Mouse (Mus musculus) ovary, postnatal 10 days (tissue): ENCODE data around the gene Mocs1.

ENCODE experiments used
- DNase-seq: peaks from one replicate; pipeline ENCODE4 v3.0.0; 2022; ENCODE audit warnings: low spot score

Gene Mocs1

DNA sequence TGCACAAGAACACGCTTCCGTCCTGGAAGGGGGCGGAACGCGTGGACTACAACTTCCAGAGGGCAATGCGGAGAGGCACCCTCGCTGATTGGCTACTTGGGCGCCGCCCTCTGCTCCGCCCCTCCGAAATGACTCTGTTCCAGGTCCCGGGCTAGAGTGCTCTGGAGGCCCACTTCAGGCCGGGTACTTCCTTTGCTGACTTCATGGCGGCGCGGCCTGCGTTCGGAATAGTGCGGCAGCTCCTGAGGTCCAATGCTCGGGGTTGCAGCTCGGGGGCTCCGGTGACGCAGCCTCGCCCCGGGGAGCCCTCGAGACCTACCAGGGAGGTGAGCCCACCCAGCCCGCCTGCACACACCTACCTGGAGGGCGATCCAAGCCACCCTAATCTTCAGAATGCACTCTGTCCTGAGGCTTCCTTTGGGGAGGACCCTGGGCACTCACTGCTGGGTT, at the start of gene Mocs1:
Gene Mocs1, plus strand, starts transcription at position 124 of the 450 bp plus-strand sequence.
- peak; percentile 75 for DNase-seq

DNA sequence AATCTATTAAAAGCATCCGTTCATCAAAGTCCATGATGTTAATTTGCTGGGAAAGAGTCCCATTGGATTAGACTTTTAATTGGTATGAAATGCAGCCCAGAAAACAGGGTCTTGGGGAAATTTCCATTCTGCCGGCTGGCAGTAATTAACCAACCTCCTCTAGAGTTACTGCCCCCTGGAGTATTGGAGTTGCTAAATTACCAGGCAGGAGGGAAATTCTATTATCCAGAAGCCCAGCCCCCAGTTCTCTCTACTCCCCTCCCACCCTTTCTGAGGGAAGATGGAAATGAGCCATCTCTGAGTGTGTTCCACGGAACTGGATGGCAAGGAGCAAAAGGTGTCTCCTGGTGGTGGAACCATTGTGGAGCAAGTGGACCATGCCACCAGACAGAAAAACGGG, 48.5 kb upstream of the Mocs1 start:
- no peak for DNase-seq

DNA sequence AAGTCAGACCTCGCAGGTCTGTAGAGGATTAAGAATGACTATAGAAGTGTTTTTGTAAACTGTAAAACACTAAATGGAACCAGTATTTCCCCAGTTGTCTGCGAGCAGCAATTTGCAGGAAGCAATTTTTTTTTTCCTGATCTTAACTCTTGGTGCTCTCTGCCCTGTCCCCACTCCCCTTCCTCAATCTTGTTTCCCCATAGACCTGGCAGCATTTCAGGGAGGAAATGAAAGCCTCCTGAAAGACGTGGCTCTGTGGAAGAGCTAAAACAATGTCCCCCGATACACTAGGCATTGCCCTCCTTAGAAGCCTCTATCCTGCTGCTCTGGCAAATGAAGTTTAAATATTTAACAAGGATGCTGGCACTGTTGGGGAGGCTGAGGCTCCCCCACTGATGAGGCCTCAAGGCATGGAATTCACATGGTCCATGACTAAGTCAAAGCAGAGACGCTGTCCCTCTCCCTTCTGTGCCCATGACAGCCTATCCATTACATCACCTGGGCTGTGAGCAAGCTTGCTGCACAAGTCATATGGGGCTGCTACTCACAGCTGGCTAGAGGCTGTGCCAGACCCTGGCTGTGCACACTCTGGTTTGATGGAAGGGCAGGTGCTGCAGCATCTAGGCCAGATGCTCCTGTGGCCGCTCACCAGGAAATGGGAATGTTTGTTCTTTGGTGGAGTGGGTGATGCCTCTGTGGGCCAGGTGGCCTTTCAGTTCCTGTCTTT, 43.8 kb upstream of the Mocs1 start:
- DNase-seq, result no peak

DNA sequence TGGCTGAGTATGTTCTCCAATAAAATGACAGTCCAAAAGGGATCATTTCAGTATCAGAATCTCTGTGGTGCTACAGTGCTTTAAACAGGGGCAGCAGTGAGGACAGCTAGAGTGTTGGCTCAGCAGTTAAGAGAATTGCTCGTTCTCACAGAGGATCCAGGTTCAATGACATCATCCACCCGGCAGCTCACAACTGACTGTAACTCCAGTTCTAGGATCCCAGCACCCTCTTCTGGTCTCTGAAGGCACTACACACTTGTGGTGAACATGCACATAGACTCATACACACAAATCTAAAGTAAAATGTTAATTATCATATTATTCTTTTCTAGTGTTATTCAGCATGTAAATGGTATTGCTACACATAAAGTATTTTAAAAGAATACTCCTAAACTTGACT, 40.4 kb upstream of the Mocs1 start:
- DNase-seq, result no peak

DNA sequence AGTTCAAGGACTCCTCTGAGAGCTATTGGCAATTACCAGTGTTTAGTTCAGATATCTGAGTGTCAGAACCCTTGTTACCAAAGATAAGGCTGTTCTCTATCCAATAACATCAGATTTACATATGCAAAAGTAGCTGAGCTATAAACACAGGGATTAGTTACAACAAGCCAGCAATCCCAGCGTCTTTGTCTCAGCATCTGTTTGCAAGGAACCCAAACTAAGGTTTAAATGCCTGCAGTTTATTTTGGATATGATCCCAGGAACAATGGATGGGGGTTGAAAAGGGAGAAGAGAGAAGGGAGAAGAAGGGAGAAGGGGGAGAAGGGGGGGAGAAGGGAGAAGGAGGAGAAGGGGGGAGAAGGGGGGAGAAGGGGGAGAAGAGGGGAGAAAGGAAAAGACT, 35.4 kb upstream of the Mocs1 start:
- no peak for DNase-seq

DNA sequence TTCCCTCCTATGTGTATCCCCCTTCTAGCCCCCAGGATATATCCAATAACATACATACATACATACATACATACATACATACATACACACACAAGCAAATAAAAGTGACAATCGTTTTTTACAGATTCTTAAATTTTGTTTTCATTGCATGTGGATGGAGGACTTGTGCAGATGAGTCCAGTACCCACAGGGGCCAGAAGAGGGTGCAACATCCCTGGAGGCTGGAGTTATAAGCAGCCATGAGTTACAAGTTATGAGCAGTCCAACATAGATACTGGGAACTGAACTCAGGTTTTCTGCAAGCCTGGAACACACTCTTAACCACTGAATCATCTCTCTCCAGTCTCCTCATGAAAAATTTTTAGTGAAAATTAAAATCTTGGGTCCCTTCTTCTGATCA, 33.3 kb upstream of the Mocs1 start:
- no peak for DNase-seq

DNA sequence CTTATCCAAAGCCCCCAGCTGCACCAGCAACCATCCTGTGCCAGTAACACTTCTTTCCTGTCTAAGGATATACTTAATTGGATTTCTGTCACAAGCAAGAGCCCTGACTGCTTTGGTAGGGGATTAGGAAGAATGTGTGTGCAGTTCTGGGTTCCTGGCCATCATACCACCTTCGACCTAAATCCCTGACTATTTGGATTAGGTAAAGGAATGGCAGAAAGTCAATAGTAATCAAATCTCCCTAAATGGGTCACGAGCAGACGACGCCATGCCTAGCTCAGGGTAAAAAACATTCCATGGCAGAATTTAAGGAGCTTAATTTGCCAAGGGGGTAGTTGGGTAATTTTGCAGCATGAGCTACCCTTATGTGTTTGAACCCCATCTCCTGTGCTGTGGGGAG, 28.6 kb upstream of the Mocs1 start:
- no peak for DNase-seq

DNA sequence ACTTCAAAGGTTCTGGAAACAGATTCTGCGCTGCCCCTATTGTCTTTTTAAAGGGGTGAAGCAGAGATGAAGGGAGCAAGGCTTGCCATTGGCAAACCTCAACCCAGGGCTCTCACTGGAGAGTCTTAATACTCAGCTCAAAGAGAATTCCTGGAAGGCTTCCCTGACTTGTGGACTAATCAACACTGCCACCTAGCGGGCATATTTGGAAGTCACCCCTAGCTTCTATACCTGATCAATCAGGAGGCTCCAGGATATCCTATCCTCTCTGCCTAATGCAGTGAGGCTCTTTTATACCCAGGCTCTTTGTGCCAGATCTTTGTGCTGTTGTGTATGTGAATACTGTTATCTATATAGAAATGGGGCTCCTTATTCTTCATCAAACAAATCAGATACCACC, 28.0 kb upstream of the Mocs1 start:
- DNase-seq, result peak; percentile 54

DNA sequence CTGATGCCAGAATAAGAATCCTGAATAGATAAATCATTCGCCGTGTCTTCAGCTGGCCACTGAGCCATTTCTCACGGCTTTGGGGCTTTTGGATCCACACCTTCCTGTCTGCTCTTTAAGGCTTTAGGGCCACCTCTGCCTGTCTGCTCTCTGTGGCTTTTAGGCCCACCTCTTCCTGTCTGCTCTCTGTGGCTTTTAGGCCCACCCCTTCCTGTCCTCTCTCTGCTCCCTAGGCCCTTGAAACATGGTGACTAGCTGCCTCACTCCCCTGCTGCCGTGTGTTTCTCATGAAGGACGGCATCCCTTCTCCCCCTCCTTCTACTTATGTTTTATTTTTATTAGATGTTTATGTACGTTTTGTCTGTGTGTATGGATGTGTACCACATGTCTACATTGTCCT, 25.0 kb upstream of the Mocs1 start:
- no peak for DNase-seq

DNA sequence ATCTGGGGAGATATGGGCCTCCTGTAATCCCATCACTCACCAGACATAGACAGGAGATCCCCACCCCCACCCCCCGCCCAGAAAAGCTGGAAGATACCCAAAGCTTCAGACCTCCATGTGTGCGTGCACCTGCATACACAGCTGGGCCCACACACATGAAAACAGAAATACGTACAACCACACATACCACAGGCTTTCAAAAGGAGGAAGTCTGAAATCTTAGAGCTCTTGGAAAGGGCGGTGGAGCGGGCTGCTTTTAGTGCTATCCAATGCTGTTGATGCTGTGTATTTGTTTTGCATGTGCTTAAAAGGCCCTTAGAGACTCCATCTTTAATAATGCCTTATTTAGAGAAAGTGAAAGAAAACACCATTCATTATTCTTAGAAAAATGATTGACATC, 22.2 kb upstream of the Mocs1 start:
- no peak for DNase-seq

DNA sequence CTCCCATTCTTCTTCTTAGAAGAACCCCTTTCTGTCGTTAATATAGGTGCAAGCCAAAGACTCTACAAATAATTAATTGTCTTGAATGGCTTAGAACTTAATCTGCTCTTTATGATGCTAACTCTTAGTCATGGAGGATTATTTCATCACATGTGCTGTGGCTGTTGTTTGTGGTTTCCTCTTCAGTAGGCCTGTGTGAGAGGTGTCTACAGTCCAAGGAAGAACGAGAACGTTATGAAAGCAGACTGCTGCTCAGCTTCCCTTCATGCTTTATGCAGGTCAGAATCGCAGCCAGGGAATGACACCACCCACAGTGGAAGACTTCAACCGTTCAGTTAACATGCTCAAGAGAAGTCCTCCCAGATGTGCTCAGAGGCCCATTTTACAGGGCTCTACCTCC, 15.2 kb upstream of the Mocs1 start:
- no peak for DNase-seq

DNA sequence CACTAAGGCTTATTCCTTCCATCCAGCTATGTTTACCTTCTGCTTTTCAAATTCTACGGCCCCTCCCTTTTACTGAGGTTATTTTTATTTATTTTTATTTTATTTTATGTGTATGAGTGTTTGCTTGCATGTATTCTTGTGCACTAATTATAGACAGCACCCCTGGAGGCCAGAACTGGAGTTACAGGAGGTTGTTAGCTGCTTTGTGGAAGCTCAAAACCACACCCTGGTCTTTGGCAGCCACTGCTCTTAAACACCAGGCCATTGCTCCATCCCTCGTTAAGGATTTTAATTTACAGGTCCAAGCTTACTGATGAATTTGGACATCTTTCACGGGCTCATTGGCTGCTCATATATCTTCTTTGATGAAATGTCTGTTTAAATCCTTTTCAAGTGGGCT, 14.6 kb upstream of the Mocs1 start:
- no peak for DNase-seq

DNA sequence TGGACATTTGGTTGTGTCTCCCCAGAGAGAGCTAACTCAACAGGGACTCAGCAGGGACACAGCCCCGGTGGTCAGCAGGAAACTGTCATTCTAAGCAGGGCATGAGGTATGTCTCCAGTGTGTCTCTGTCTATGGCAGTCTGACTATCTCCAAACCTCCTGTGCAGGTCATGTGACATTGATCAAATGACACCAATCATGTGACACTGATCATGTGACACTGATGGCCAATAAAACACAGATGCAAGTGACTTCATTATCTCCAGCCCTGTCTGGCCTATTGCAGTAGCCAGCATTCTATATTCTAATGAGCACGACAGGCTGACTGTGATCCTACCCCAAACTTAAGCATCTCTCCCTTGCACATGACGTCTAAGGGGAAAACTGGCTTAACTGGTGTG, 11.9 kb upstream of the Mocs1 start:
- DNase-seq, result no peak

DNA sequence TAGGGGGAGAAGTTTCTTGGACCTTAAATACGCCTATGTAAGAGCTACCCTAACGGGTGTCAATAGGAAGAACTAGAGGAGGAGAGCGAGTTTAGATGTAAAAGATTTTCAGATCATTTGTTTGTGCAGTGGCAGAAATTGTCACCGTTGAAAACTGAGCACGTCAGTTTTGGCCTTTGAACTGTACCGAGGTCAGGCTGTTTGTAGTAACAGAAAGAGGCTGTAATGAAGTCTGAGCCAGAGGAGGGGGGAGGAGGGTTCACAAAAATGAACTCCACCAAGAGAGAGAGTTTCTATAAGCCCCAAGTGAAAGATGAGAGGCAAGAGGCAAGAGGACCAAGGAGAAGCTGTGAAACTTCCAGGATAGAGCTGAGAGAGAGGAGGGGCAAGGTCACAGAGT, 8.3 kb upstream of the Mocs1 start:
- no peak for DNase-seq

DNA sequence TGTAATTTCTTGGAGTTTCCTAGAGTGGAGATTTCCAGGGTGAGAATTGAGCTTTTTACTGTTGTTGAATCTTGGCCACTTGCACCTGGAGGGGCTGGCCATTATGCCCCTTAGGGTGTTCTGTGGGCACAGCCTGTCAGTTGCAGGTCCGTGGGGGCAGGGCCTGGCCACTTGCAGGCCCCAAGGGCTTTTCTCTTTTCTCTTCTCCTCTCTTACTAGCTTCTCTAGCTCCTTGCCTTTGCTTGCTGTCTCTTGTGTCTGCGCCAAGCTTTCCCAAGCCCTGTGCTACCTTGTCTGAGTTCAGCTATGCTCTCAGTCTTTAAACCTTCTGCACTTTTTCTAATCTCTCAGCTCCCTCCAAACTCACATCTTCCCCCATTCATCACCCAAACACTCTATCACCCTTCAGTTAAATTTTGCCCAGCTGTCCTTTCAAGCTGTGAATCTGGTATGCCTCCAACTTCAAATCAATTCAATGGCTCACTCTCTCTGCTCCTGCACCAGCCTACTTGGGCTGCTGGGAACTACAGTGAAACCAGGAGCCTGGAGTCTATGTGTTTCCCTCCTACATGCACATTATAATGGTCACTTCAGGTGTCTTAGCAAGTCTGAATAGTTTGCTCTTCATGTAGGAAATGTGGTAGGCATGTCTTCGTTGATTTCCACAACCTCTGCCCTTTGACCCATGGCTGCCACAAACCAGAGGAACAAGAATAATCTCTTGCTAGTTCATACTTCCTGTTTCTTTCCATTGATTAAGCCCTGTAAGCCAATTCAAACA, 5.7 kb upstream of the Mocs1 start:
- DNase-seq, result no peak

DNA sequence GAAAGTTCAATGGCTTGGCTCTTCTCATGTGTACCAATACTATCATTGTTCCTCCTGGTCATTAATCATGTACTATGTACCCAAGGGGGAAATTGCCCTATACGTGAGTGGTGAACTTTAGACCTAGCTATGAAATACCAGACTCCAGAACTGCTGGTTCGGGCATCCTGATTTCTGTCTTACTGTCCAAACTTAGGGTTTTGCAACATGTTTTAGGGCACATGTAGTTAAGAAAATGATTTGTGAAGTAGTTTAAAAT, 5.2 kb upstream of the Mocs1 start:
- no peak for DNase-seq

DNA sequence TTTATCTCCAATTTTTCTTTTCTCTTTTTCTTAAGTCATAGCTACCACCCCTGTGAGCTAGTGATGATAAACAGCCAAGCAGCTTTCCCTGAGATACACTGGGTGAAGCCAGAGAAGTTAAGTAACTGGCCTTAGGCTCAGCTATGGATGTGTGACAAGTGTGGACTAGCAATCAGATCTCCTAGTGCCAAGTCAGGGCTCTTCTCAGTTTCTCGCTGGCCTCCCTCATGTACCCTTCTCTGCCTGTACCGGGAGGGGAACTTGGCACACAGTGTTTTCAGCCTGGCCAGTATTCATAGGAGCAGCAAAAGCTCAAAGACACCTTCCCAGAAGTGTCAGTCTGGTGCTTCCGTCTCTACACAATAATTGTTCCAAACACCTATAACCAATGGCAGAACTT, 4.3 kb upstream of the Mocs1 start:
- DNase-seq, result no peak

DNA sequence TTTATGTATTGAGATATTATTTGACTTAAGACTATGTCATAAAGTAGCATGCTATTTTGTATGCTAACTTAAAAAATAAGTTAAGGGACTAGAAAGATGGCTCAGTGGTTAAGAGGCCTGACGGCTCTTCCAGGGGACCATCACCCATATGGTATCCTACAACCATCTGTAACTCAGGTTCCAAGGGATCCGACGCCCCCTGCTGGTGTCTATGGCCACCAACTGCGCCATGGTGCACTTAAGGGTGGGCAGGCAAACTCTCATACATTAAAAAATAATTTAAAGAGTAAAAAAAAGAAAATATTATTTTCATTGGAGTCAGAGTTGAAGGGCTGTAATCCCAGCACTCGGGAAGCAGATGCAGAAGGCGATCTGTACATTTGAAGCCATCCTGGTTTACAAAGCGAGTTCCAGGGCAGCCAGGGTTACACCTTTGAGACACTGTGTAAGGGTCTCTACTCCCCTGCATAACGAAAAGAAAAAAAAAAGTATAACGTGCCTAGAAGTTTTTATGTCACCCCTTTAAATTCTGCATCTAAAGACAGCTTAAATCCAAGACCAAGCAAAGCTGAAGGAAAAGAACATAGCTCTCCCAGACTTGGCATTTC, 427 bp upstream of the Mocs1 start:
- no peak for DNase-seq

DNA sequence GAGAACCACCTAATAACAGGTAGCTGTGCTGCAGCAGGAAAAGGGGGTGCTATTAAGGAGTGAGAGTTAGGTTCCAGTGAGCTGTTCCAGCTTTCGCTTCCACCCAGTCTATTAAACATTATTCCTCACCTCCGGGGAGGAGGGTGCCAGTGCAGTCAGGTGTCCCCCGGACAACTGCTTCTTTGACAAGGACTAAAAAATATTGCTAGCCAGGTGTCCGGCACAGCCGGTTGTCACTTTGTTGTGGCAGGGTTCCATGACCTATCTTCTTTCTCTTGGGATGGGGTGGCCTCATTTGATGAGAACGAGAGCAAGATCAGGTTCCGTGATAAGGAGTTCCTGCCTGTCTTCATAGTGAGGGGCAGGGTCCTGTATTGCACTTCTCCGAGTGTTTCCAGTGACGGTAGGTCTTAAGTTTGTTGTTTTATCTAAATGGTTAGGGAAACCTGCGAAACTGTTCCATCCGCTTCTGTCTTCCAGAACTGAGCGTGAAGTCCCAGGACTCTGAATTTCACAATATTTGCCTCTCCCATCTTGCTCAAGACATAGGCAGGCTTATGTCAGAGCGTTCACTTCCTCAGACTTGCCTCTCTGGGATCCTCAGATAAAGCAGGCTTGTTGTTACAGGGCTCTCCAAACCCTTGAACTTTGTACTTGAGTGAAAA, 721 bp downstream of the Mocs1 start:
- DNase-seq, result no peak

DNA sequence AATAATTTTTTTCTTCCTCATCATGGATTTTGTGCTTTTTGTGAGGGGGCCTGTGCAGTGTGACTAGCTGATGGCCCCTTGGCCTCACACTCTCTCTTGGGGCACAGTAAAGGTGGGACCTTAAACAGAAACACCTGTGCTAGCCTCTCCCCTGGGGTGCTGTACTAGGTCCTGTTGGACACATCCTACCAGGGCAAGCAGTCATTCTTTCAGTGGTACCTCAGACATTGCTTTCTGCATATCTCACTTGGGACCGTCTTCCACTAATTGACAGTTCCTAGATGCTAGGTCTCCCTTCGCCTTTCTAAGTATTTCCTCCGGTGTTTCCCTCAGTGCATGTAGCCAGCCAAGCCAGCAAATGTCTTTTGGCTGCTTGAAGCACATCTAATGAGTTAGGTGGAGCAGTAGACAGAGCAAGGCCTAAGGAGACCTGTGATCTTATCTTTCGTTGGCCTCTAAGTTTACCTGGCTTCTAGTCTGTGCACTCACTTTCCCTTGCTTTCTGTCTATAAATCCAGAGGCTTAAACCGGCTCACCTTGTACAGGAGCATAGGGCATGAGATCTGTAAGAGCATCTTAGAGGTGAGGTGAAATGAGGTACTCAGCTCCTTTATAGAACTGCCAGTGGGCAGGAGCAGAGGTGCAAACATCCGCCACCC, 1.4 kb downstream of the Mocs1 start:
- no peak for DNase-seq

DNA sequence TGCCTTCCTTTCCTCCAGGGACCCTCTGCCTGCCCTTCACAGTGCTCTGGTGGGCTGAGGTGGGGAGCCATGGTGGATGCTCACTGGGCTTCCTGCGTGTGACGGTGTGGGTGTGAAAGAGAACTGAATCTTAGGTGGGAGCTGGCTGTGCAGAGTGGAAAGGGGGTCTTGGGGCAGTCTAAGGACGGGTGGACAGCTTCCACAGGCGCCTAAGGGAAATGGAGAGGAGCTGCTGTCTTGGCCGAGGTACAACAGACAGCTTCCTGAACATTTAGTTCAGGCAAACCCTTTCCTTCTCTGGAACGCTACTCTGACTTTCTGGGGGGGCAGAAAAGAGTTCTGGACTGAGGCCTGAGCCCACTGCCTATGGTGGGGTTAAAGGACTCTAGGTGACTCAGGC, 2.0 kb downstream of the Mocs1 start:
- DNase-seq, result no peak

DNA sequence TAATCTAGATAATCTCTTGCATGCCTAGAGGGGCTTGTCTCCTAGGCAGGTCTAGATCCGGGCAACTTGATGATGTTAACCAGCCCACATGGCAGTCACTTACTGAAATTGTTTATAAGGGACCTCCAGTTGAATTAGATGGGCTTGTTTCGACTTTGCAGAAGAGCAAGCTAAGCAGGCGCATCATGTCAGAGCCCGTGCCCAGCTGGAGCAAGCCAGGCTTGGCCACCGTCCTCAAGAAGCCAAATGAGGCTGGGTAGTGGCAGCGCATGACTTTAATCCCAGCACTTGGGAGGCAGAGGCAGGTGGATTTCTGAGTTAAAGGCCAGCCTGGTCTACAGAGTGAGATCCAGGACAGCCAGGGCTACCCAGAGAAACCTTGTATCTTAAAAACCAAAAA, 3.0 kb downstream of the Mocs1 start:
- DNase-seq, result no peak
